Mouse (Mus musculus) hindbrain, embryonic 11.5 days (tissue): ENCODE data around the gene Lrrc27. TPM values are rescaled to one million over a fixed set of nuclear protein-coding genes. Genes with fewer than 3 reads are reported as not detected.

Experiments
- ATAC-seq: fragments of 200-750 bp; cut with Nextera tagmentation; 2 replicates; pipeline ENCODE4 v1.8.0; 2017; ENCODE audit warnings: mild to moderate bottlenecking, moderate TSS enrichment, moderate library complexity; ENCODE audit not compliant: low FRiP score
- DNase-seq: peaks from one replicate; pipeline ENCODE4 v3.0.0-alpha.2; 2015; ENCODE audit warnings: low spot score
- H3K27ac ChIP-seq: fragments of 300-500 bp; sonication (generic); 2 replicates; pipeline ENCODE4 v1.5.1; 2014; ENCODE audit warnings: mild to moderate bottlenecking, low read depth, low read length
- H3K27me3 ChIP-seq: fragments of 300-500 bp; sonication (generic); 2 replicates; pipeline ENCODE4 v1.6.1; 2014; ENCODE audit warnings: mild to moderate bottlenecking, low read length, moderate library complexity, mixed read lengths; ENCODE audit not compliant: control insufficient read depth, insufficient read depth
- H3K36me3 ChIP-seq: fragments of 300-500 bp; sonication (generic); 2 replicates; pipeline ENCODE4 v1.6.1; 2014; ENCODE audit warnings: mild to moderate bottlenecking, low read length, moderate library complexity, mixed read lengths; ENCODE audit not compliant: control insufficient read depth, insufficient read depth
- H3K4me1 ChIP-seq: fragments of 300-500 bp; sonication (generic); replicated peaks from 2 replicates; pipeline ENCODE4 v1.6.1; 2014; ENCODE audit warnings: low read length, mixed read lengths; ENCODE audit not compliant: control insufficient read depth, insufficient read depth
- H3K4me2 ChIP-seq: fragments of 300-500 bp; sonication (generic); replicated peaks from 2 replicates; pipeline ENCODE4 v1.6.1; 2014; ENCODE audit warnings: mild to moderate bottlenecking, low read depth, low read length
- H3K4me3 ChIP-seq: fragments of 300-500 bp; sonication (generic); 2 replicates; pipeline ENCODE4 v1.5.1; 2014; ENCODE audit warnings: low read depth, low read length
- H3K9ac ChIP-seq: fragments of 300-500 bp; sonication (generic); 2 replicates; pipeline ENCODE4 v1.6.1; 2014; ENCODE audit warnings: low read depth, low read length
- H3K9me3 ChIP-seq: fragments of 300-500 bp; sonication (generic); 2 replicates; pipeline ENCODE4 v1.6.1; 2016; ENCODE audit warnings: low read length; ENCODE audit not compliant: control insufficient read depth
- WGBS: fragments of 180-500 bp; shearing (Covaris S2); extraction: QIAGEN DNeasy Blood & Tissue Kit; methylation state at CpG from one replicate; pipeline ENCODE4 v1.1.7; 2014; 5-methylcytosine and 5-hydroxymethylcytosine counted together
- polyA plus RNA-seq: library from polyadenylated mRNA; unstranded; fragments of >200 nt; fragmentation: Nextera tagmentation; extraction: Ambion mirVana; gene quantifications from 2 replicates; pipeline ENCODE4 v1.2.1, GENCODE M21; 2014

Gene Lrrc27
- polyA plus RNA-seq, 1 experiment from 2014 or later: 6.5 TPM

DNA sequence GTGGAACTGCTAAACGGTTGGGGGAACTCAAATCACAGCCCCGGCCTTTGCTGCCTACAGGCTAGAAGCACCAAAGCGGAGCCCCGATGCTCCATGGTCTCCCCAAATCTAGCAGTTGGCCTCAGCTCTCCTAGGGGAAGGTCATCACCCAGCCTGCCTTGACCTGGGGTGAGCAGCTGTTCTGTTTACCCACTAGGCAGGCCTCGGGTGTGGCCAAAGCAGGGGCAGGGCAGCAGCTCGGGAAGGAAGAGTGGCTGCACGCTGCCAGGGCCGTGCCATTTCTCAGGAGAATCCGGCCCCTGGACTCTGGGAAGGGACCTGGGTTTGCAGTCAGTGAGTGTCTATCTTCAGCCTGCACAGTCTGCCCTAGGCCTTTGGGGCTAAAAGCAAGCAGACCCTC lies 40.2 kb downstream of the Lrrc27 start:
- Histone ChIP-seq H3K4me3 (no peak overlapping the region), H3K27ac (no peak overlapping the region), H3K9me3 (no peaks in the 10 kb centered on the region), H3K27me3 (peaks cover 11% of the 10 kb centered on the region; the same call in 1 of the 2 replicates), H3K4me2 (no peak overlapping the region), H3K9ac (no peak overlapping the region), H3K4me1 (peaks cover 7% of the 10 kb centered on the region), H3K36me3 (no peaks in the 10 kb centered on the region)
- 79% methylated on average over 9 of the region's 9 CpGs for WGBS
- no peak for ATAC-seq
- no peak for DNase-seq

DNA sequence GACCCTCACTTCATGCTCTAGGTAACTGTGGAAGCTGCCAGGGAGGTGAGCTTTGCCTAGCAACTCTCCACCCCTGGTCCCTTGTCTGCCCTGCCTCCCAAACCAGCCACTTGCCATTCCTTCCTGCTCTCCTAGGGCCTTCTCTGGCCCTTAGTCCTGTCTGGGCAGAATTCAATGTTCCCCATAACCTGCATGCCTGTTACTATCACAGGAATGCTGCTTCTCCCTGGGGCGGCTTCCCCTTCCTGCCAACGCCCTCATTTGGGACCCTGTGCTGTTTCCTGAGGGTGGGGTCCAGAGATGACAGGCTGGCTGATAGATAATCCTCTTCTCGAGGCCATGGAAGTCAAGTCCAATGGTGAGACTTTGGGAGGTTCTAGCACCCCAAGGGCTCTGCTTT lies 40.7 kb downstream of the Lrrc27 start:
- H3K4me3 ChIP-seq: no peak overlapping the region
- peaks cover 7% of the 10 kb centered on the region for H3K4me1 ChIP-seq
- no peak overlapping the region for H3K9ac ChIP-seq
- ATAC-seq (no peak), DNase-seq (no peak)
- no peak overlapping the region for H3K27ac ChIP-seq
- H3K27me3 ChIP-seq: peaks cover 11% of the 10 kb centered on the region; the same call in 1 of the 2 replicates
- 84% methylated on average over 3 of the region's 3 CpGs for WGBS
- no peaks in the 10 kb centered on the region for H3K36me3 ChIP-seq
- no peak overlapping the region for H3K4me2 ChIP-seq
- no peaks in the 10 kb centered on the region for H3K9me3 ChIP-seq

DNA sequence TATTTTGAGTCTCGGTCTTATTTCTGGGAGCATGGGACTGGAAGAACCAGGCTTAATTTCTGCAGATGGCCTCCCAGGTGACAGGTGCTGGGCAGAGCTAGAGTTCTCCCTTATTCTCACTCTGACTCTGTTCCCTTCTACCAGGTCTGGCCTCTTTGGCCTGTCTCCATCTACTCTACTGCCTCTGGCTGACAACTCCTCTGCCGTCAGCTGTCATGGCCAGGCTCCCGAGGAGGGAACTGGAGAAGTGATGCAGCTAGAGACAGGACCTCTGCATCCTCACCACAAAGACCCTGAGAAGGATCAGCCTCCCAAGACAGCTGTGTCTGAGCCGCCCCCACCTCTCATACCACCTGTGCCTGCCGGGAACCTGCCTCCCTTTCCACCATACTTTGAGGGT lies 41.8 kb downstream of the Lrrc27 start:
- Histone ChIP-seq H3K27ac (no peak overlapping the region), H3K4me3 (no peak overlapping the region), H3K36me3 (no peaks in the 10 kb centered on the region), H3K9ac (no peak overlapping the region), H3K27me3 (0 out of 2 replicates have a peak, but pooled peaks cover 5% of the 10 kb centered on the region), H3K4me1 (no peaks in the 10 kb centered on the region; the same call in 1 of the 2 replicates), H3K4me2 (no peak overlapping the region), H3K9me3 (no peaks in the 10 kb centered on the region)
- ATAC-seq (no peak), DNase-seq (no peak)
- WGBS: 80% methylated on average over 5 of the region's 5 CpGs

DNA sequence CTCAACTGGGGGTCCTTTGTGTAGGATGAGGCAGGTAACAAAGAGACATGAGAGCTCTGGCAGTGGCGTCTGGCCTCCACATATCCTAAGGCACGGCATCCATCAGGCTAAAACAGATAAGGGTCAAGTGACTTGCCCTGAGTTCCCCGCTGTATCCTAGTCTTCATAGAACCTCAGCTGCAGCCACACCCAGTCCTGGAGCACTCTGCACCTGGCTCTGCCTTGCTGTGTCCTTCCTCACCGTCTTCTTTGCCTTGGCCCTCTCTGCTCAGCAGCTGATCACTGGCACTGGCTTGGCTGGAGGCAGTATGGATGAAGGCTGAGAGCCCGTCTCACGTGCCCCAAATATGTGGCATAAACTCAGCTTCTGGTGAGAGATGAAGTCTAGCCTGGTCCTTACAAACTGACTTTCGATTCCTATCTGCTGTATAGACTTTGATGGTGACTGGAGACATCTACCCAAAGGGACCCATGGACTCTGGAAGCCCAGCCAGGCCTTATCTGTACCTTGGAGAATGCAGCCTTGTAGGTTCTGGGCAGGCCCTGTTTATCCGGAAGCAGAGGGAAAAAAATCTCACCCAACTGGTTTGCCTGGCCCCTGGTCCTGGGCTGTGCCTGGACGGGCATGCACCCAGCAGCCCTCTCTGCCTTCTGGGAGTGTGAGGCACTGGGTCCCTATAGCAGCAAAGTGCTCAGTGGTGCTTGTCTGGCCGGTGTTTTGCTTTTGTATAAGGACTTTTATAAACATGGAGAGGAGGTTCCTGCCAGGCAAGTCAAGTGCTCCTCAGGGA lies 45.2 kb downstream of the Lrrc27 start:
- H3K27ac ChIP-seq: no peak overlapping the region
- H3K9me3 ChIP-seq: no peaks in the 10 kb centered on the region
- no peaks in the 10 kb centered on the region for H3K4me1 ChIP-seq
- ATAC-seq (no peak), DNase-seq (no peak)
- H3K4me2 ChIP-seq: no peak overlapping the region
- 73% methylated on average over 10 of the region's 10 CpGs for WGBS
- H3K27me3 ChIP-seq: no peaks in the 10 kb centered on the region
- H3K36me3 ChIP-seq: no peaks in the 10 kb centered on the region
- no peak overlapping the region for H3K9ac ChIP-seq
- no peak overlapping the region for H3K4me3 ChIP-seq

DNA sequence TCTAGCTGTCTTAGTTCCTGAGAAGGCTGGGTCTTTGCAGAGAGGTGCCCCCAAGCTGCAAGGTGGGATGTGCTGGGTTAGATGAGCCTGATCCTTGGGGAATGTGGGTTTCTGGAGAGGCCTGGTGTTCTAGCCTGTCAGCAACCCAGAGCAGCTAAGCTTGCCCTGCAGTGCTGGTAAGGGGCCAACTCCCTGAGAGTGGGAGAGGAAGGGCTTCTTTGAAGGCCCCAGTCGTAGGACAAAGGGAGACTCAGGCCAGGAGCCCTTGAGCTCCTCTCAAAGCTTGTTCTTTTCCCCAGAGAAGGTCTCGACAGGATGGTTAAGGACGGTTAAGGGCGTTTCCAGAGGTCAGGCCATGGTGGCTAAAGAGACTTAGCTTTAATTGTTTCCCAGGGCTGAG lies 51.5 kb downstream of the Lrrc27 start:
- H3K27ac ChIP-seq: no peak overlapping the region
- no peak overlapping the region for H3K9ac ChIP-seq
- DNase-seq (no peak), ATAC-seq (no peak)
- no peaks in the 10 kb centered on the region for H3K4me1 ChIP-seq
- no peaks in the 10 kb centered on the region for H3K27me3 ChIP-seq
- no peaks in the 10 kb centered on the region for H3K36me3 ChIP-seq
- no peak overlapping the region for H3K4me2 ChIP-seq
- no peaks in the 10 kb centered on the region for H3K9me3 ChIP-seq
- 48% methylated on average over 4 of the region's 4 CpGs for WGBS
- no peak overlapping the region for H3K4me3 ChIP-seq

DNA sequence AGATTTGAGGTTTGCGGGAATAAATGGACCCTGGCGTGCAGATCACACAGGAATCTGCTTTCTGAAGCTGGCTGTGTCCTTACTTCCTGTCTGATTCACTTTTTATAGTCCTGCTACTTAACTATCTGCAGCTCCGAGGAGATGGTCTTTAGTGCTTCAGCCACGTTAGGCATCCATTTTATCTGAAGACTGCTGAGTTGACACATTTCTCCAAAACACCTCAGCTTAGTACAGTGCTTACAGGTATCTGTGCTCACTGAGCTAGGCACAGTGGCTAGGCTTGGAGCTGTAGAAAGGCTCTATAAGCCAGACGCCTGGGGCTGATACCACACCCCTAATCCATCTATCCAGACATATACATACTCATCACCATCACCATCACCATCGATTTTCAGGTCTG lies 52.8 kb downstream of the Lrrc27 start:
- no peak for ATAC-seq
- Histone ChIP-seq H3K9me3 (no peaks in the 10 kb centered on the region), H3K4me3 (no peak overlapping the region), H3K36me3 (no peaks in the 10 kb centered on the region), H3K27ac (no peak overlapping the region), H3K9ac (no peak overlapping the region), H3K4me1 (no peaks in the 10 kb centered on the region), H3K4me2 (no peak overlapping the region), H3K27me3 (no peaks in the 10 kb centered on the region)
- 82% methylated on average over 6 of the region's 6 CpGs for WGBS
- no peak for DNase-seq

DNA sequence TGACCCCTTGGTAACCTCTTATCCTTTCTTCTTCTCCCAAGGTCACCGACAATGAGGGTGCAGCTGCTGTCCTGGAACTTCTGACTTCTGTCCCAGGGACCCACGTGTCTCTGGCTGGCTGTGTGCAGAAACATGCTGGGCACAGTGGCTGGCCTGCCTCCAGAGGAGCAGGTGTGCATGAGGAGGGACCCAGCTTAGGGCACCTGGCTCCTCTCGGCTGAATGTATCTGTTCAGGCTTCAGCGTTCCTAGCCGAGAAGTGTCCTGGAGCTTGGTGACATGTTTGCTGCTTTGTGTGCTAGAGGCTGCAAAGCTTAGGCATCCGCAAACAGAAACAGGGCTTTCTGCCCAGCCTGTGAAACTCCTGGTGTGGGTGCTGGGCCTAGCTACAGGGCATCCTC lies 53.6 kb downstream of the Lrrc27 start:
- DNase-seq: no peak
- no peaks in the 10 kb centered on the region for H3K27me3 ChIP-seq
- no peak overlapping the region for H3K4me2 ChIP-seq
- no peak overlapping the region for H3K9ac ChIP-seq
- no peak for ATAC-seq
- WGBS: 79% methylated on average over 6 of the region's 6 CpGs
- no peak overlapping the region for H3K27ac ChIP-seq
- H3K4me3 ChIP-seq: no peak overlapping the region
- H3K36me3 ChIP-seq: no peaks in the 10 kb centered on the region
- H3K4me1 ChIP-seq: no peaks in the 10 kb centered on the region
- no peaks in the 10 kb centered on the region for H3K9me3 ChIP-seq

DNA sequence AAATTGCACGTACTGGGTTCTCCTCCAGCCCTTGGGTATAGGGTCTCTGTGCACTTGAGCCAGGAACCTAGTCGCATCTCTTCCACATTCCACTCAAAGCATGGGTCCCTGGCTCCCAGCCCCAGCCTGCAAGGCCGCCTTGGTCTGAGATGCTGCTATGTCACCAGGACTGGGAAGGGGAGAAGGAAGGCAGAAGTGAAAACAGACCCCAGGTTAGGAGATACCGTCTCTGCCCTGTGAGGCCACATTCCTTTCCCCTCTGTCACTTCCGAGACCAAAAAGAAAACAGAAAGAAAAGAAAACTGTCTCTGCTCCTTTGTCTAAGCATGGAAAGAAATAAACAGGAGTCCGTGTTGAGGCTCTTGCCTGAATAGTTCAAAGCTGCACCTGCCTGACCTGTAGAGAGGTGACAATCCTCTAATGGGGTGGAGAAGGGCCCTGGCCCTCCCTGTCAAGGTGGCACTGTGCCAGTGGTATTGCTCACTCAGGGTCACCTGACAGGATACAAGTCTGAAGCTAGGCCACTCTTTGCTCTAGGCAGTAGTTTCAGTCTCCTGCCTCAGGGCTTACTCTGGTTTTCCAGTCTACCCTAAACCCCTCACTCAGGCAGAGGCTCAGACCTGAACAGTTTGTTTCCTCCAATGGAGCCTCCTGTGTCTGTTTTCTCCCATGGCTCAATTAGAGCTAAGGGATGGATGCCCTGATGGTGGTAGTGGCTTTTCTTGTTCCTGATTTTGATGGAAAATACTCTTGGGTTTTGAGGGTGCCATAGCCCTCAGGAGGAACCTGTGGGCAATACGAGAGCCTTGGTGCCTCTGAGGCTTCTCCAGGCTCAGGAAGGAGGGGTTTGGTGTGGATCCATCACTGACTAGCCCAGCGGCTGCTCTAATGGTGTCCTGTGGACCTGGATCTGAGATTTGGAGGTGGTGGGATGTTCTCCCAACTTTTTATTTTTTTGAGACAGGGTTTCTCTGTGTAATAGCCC lies 54.4 kb downstream of the Lrrc27 start:
- Histone ChIP-seq H3K27me3 (no peaks in the 10 kb centered on the region), H3K27ac (no peak overlapping the region), H3K4me3 (no peak overlapping the region), H3K36me3 (no peaks in the 10 kb centered on the region), H3K4me2 (no peak overlapping the region), H3K4me1 (no peaks in the 10 kb centered on the region), H3K9me3 (no peaks in the 10 kb centered on the region), H3K9ac (no peak overlapping the region)
- DNase-seq: no peak
- ATAC-seq: no peak
- 70% methylated on average over 8 of the region's 8 CpGs for WGBS
